Mouse (Mus musculus) layer of hippocampus, adult 18-20 months (tissue): ENCODE results near the gene Hoxc10. TPM values are rescaled to one million over a fixed set of nuclear protein-coding genes. Genes with fewer than 3 reads are reported as not detected.

ENCODE experiments used
- DNase-seq, 2 experiments: peaks; one replicate each; pipeline ENCODE4 v3.0.0; 2022; ENCODE audit warnings: low spot score in 2 of 2
- long read RNA-seq: library from polyadenylated mRNA; stranded (forward); transcript quantifications from one replicate; pipeline ENCODE4 v2.0.0, GENCODE M21; 2021
- total RNA-seq, 2 experiments: library from RNA; stranded (reverse); gene quantifications; 2 replicates each; pipeline ENCODE4 v1.2.3; 2021

Hoxc10 gene
- total RNA-seq: not detected
- long read RNA-seq: 0 reads

GRCm38 (mm10) chr15:102966776-102967311 lies at the start of gene Hoxc10:
TSS of gene Hoxc10 (plus strand) at chr15:102966796.
- DNase-seq: no peak

- no peak for DNase-seq
Observed at GRCm38 (mm10) chr15:102917972-102918572, 48.5 kb upstream of the Hoxc10 start.

- no peak for DNase-seq
Observed at GRCm38 (mm10) chr15:102918611-102919265, 47.9 kb upstream of the Hoxc10 start.

GRCm38 (mm10) chr15:102919336-102920180 lies 47.0 kb upstream of the Hoxc10 start:
- no peak for DNase-seq

- DNase-seq: no peak
Observed at GRCm38 (mm10) chr15:102920619-102921018, 46.0 kb upstream of the Hoxc10 start.

GRCm38 (mm10) chr15:102921053-102922011 lies 45.3 kb upstream of the Hoxc10 start, which contains the start of gene Hoxc13:
TSS of gene Hoxc13 (plus strand) at chr15:102921103.
- no peak for DNase-seq

GRCm38 (mm10) chr15:102922012-102922362 lies 44.6 kb upstream of the Hoxc10 start:
- no peak for DNase-seq

GRCm38 (mm10) chr15:102922636-102923500 lies 43.7 kb upstream of the Hoxc10 start:
- no peak for DNase-seq

GRCm38 (mm10) chr15:102927032-102927645 lies 39.5 kb upstream of the Hoxc10 start:
- DNase-seq: no peak

- no peak for DNase-seq
Observed at GRCm38 (mm10) chr15:102931706-102932358, 34.8 kb upstream of the Hoxc10 start.

GRCm38 (mm10) chr15:102934438-102934837 lies 32.2 kb upstream of the Hoxc10 start:
- DNase-seq: no peak

- DNase-seq: no peak
Observed at GRCm38 (mm10) chr15:102934897-102935296, 31.7 kb upstream of the Hoxc10 start.

- no peak for DNase-seq
Observed at GRCm38 (mm10) chr15:102936279-102936972, 30.2 kb upstream of the Hoxc10 start, which contains the start of gene Hoxc12. TSS of gene Hoxc12 (plus strand) at chr15:102936757.

GRCm38 (mm10) chr15:102937036-102937666 lies 29.4 kb upstream of the Hoxc10 start:
- DNase-seq: no peak

GRCm38 (mm10) chr15:102939256-102940155 lies 27.1 kb upstream of the Hoxc10 start:
- no peak for DNase-seq

GRCm38 (mm10) chr15:102942739-102943467 lies 23.7 kb upstream of the Hoxc10 start:
- no peak for DNase-seq
